Mouse (Mus musculus) hindbrain, embryonic 15.5 days (tissue): ENCODE results near the gene BC049352. TPM values are rescaled to one million over a fixed set of nuclear protein-coding genes. Genes with fewer than 3 reads are reported as not detected.
A peak's percentile ranks its signal among the peaks of the same experiment; 100 is the strongest.

Experiments
- ATAC-seq: fragments of 200-750 bp; cut with Nextera tagmentation; 2 replicates; pipeline ENCODE4 v1.8.0; 2017; ENCODE audit warnings: low read depth, moderate number of reproducible peaks, moderate TSS enrichment; ENCODE audit not compliant: low FRiP score
- H3K27ac ChIP-seq: fragments of 300-500 bp; sonication (generic); replicated peaks from 2 replicates; pipeline ENCODE4 v1.5.1; 2015; ENCODE audit warnings: mild to moderate bottlenecking, inconsistent platforms
- H3K27me3 ChIP-seq: fragments of 300-500 bp; sonication (generic); 2 replicates; pipeline ENCODE4 v1.6.1; 2015; ENCODE audit warnings: control low read depth, inconsistent platforms
- H3K36me3 ChIP-seq: fragments of 300-500 bp; sonication (generic); 2 replicates; pipeline ENCODE4 v1.6.1; 2015; ENCODE audit warnings: control low read depth, inconsistent platforms
- H3K4me1 ChIP-seq: fragments of 300-500 bp; sonication (generic); replicated peaks from 2 replicates; pipeline ENCODE4 v1.6.1; 2015; ENCODE audit warnings: control low read depth, inconsistent platforms
- H3K4me2 ChIP-seq: fragments of 300-500 bp; sonication (generic); 2 replicates; pipeline ENCODE4 v1.6.1; 2015; ENCODE audit warnings: moderate library complexity, mild to moderate bottlenecking, inconsistent platforms
- H3K4me3 ChIP-seq: fragments of 300-500 bp; sonication (generic); 2 replicates; pipeline ENCODE4 v1.5.1; 2015; ENCODE audit warnings: mild to moderate bottlenecking, inconsistent platforms
- H3K9ac ChIP-seq: fragments of 300-500 bp; sonication (generic); 2 replicates; pipeline ENCODE4 v1.6.1; 2015; ENCODE audit warnings: inconsistent platforms
- H3K9me3 ChIP-seq: fragments of 300-500 bp; sonication (generic); 2 replicates; pipeline ENCODE4 v1.6.1; 2016; ENCODE audit warnings: control low read depth, inconsistent platforms
- WGBS: fragments of 180-500 bp; shearing (Covaris S2); methylation state at CpG from one replicate; pipeline ENCODE4 v1.1.7; 2015; 5-methylcytosine and 5-hydroxymethylcytosine counted together
- polyA plus RNA-seq: library from polyadenylated mRNA; unstranded; fragments of >200 nt; fragmentation: Nextera tagmentation; extraction: Ambion mirVana; gene quantifications from 2 replicates; pipeline ENCODE4 v1.2.1, GENCODE M21; 2015

BC049352 gene
- polyA plus RNA-seq, 1 experiment from 2014 or later, result not detected

GRCm38 (mm10) chr9:45197549-45197948 lies 15.7 kb downstream of the BC049352 start:
- 90% methylated on average over 5 of the region's 5 CpGs for WGBS
- H3K4me1 ChIP-seq, result no peaks in the 10 kb centered on the region
- no peaks in the 10 kb centered on the region for H3K36me3 ChIP-seq
- ATAC-seq, result no peak
- no peaks in the 10 kb centered on the region for H3K27me3 ChIP-seq
- H3K4me2 ChIP-seq, result no peak overlapping the region
- no peaks in the 10 kb centered on the region for H3K9me3 ChIP-seq
- H3K9ac ChIP-seq, result no peak overlapping the region
- H3K27ac ChIP-seq, result no peak overlapping the region
- H3K4me3 ChIP-seq, result no peak overlapping the region

GRCm38 (mm10) chr9:45201319-45201947 lies 19.6 kb downstream of the BC049352 start:
- WGBS, result 83% methylated on average over 5 of the region's 5 CpGs
- no peak for ATAC-seq

GRCm38 (mm10) chr9:45202021-45202798 lies 20.4 kb downstream of the BC049352 start:
- H3K27ac ChIP-seq, result no peak overlapping the region
- 80% methylated on average over 9 of the region's 9 CpGs for WGBS
- no peak overlapping the region for H3K4me2 ChIP-seq
- no peaks in the 10 kb centered on the region for H3K36me3 ChIP-seq
- no peak for ATAC-seq
- no peaks in the 10 kb centered on the region for H3K9me3 ChIP-seq
- no peaks in the 10 kb centered on the region for H3K4me1 ChIP-seq
- no peak overlapping the region for H3K9ac ChIP-seq
- no peak overlapping the region for H3K4me3 ChIP-seq
- H3K27me3 ChIP-seq, result no peaks in the 10 kb centered on the region

More at GRCm38 (mm10) chr9:45201319-45201947, 19.6 kb downstream of the BC049352 start:
- no peaks in the 10 kb centered on the region for H3K36me3 ChIP-seq
- no peak overlapping the region for H3K4me3 ChIP-seq
- no peaks in the 10 kb centered on the region for H3K4me1 ChIP-seq
- H3K9ac ChIP-seq, result no peak overlapping the region
- no peak overlapping the region for H3K27ac ChIP-seq
- no peak overlapping the region for H3K4me2 ChIP-seq
- no peaks in the 10 kb centered on the region for H3K9me3 ChIP-seq
- no peaks in the 10 kb centered on the region for H3K27me3 ChIP-seq

GRCm38 (mm10) chr9:45203797-45204410 lies 22.1 kb downstream of the BC049352 start, which contains the start of gene Tmprss4:
Gene Tmprss4 (minus strand): TSS chr9:45204092.
- WGBS, result 85% methylated on average over 8 of the region's 8 CpGs
- no peak within 1 kb of the TSS for H3K4me2 ChIP-seq
- ATAC-seq, result no peak
- H3K9me3 ChIP-seq, result no peaks in the 10 kb centered on the region
- no peak within 1 kb of the TSS for H3K27ac ChIP-seq
- no peaks in the 10 kb centered on the region for H3K36me3 ChIP-seq
- no peaks in the 10 kb centered on the region for H3K4me1 ChIP-seq
- H3K4me3 ChIP-seq, result no peak within 1 kb of the TSS
- H3K27me3 ChIP-seq, result no peaks in the 10 kb centered on the region
- H3K9ac ChIP-seq, result no peak within 1 kb of the TSS

GRCm38 (mm10) chr9:45205143-45205542 lies 23.3 kb downstream of the BC049352 start:
- WGBS, result 82% methylated on average over 5 of the region's 5 CpGs
- Histone ChIP-seq H3K9me3 (no peaks in the 10 kb centered on the region), H3K36me3 (no peaks in the 10 kb centered on the region), H3K27ac (no peak overlapping the region), H3K9ac (no peak overlapping the region), H3K4me2 (no peak overlapping the region), H3K4me1 (no peaks in the 10 kb centered on the region), H3K4me3 (no peak overlapping the region), H3K27me3 (no peaks in the 10 kb centered on the region)
- no peak for ATAC-seq

- Histone ChIP-seq H3K36me3 (no peaks in the 10 kb centered on the region), H3K4me2 (no peak overlapping the region), H3K9ac (no peak overlapping the region), H3K4me3 (no peak overlapping the region), H3K27ac (no peak overlapping the region), H3K27me3 (no peaks in the 10 kb centered on the region), H3K9me3 (no peaks in the 10 kb centered on the region), H3K4me1 (no peaks in the 10 kb centered on the region)
- WGBS, result 74% methylated on average over 4 of the region's 4 CpGs
- no peak for ATAC-seq
These were observed 24.3 kb downstream of the BC049352 start for GRCm38 (mm10) chr9:45206121-45206520.

GRCm38 (mm10) chr9:45207015-45207743 lies 25.4 kb downstream of the BC049352 start:
- Histone ChIP-seq H3K4me2 (no peak overlapping the region), H3K4me1 (no peaks in the 10 kb centered on the region), H3K36me3 (no peaks in the 10 kb centered on the region), H3K27me3 (no peaks in the 10 kb centered on the region), H3K9me3 (no peaks in the 10 kb centered on the region), H3K27ac (no peak overlapping the region), H3K9ac (no peak overlapping the region), H3K4me3 (no peak overlapping the region)
- 83% methylated on average over 7 of the region's 7 CpGs for WGBS
- no peak for ATAC-seq

GRCm38 (mm10) chr9:45212001-45212400 lies 30.2 kb downstream of the BC049352 start:
- Histone ChIP-seq H3K4me1 (no peaks in the 10 kb centered on the region), H3K9ac (no peak overlapping the region), H3K4me2 (no peak overlapping the region), H3K27ac (no peak overlapping the region), H3K4me3 (no peak overlapping the region), H3K27me3 (no peaks in the 10 kb centered on the region), H3K9me3 (no peaks in the 10 kb centered on the region), H3K36me3 (no peaks in the 10 kb centered on the region)
- ATAC-seq, result no peak
- WGBS, result 74% methylated on average over 6 of the region's 6 CpGs

- WGBS, result 73% methylated on average over 11 of the region's 11 CpGs
- Histone ChIP-seq H3K9ac (no peak overlapping the region), H3K9me3 (no peaks in the 10 kb centered on the region), H3K4me2 (no peak overlapping the region), H3K4me3 (no peak overlapping the region), H3K4me1 (no peaks in the 10 kb centered on the region), H3K27ac (no peak overlapping the region), H3K27me3 (no peaks in the 10 kb centered on the region), H3K36me3 (no peaks in the 10 kb centered on the region)
- ATAC-seq, result no peak
These were observed 33.8 kb downstream of the BC049352 start for GRCm38 (mm10) chr9:45215526-45216179.

GRCm38 (mm10) chr9:45219644-45220043 lies 37.8 kb downstream of the BC049352 start:
- no peak for ATAC-seq
- 87% methylated on average over 3 of the region's 3 CpGs for WGBS
- H3K4me1 ChIP-seq, result no peaks in the 10 kb centered on the region

GRCm38 (mm10) chr9:45221567-45221966 lies 39.8 kb downstream of the BC049352 start:
- H3K9ac ChIP-seq, result no peak overlapping the region
- no peaks in the 10 kb centered on the region for H3K27me3 ChIP-seq
- no peak overlapping the region for H3K4me3 ChIP-seq
- no peak overlapping the region for H3K4me2 ChIP-seq
- H3K36me3 ChIP-seq, result no peaks in the 10 kb centered on the region
- H3K4me1 ChIP-seq, result no peaks in the 10 kb centered on the region
- 13% methylated on average over 6 of the region's 6 CpGs for WGBS
- H3K27ac ChIP-seq, result no peak overlapping the region
- no peaks in the 10 kb centered on the region for H3K9me3 ChIP-seq
- peak; percentile 34; the same call in 1 of the 2 replicates for ATAC-seq

More at GRCm38 (mm10) chr9:45219644-45220043, 37.8 kb downstream of the BC049352 start:
- no peak overlapping the region for H3K4me2 ChIP-seq
- no peaks in the 10 kb centered on the region for H3K27me3 ChIP-seq
- H3K4me3 ChIP-seq, result no peak overlapping the region
- H3K9me3 ChIP-seq, result no peaks in the 10 kb centered on the region
- no peaks in the 10 kb centered on the region for H3K36me3 ChIP-seq
- no peak overlapping the region for H3K9ac ChIP-seq
- no peak overlapping the region for H3K27ac ChIP-seq
